Mouse (Mus musculus) E14TG2a.4 (cell line): ENCODE data around the gene Cyp4v3.

Experiments
- CTCF ChIP-seq: conservative IDR thresholded peaks from 2 replicates; pipeline ENCODE4 v1.5.1; 2014; ENCODE audit warnings: low read length
- POU5F1 ChIP-seq: IDR thresholded peaks from 2 replicates; pipeline ENCODE4 v1.6.1; 2014; ENCODE audit warnings: low read length, borderline replicate concordance

- TF ChIP-seq CTCF (no peak), POU5F1 (no peak)
These were observed 12.1 kb downstream of the Cyp4v3 start for GRCm38 (mm10) chr8:45320930-45321329.
